Mouse (Mus musculus) layer of hippocampus, adult 2 months (tissue): ENCODE data around the gene Tas2r115. TPM values are rescaled to one million over a fixed set of nuclear protein-coding genes. Genes with fewer than 3 reads are reported as not detected.
"Not testable (repeated sequence)": the region's sequence is repeated elsewhere in the genome, so short reads cannot be mapped to it uniquely, and the experiment has no call there.

Source experiments
- DNase-seq, 2 experiments: peaks; one replicate each; pipeline ENCODE4 v3.0.0; 2022; ENCODE audit warnings: low spot score in 2 of 2
- H3K27ac ChIP-seq: fragments of 200-600 bp; 2 replicates; pipeline ENCODE4 v1.8.1; 2022
- H3K4me3 ChIP-seq: fragments of 200-600 bp; 2 replicates; pipeline ENCODE4 v1.8.1; 2022; ENCODE audit warnings: mild to moderate bottlenecking
- CTCF ChIP-seq: fragments of 200-600 bp; conservative IDR thresholded peaks from 2 replicates; pipeline ENCODE4 v1.8.1; 2022; ENCODE audit warnings: antibody characterized with exemption, mild to moderate bottlenecking, moderate library complexity
- long read RNA-seq, 2 experiments: library from polyadenylated mRNA; stranded (forward); transcript quantifications; one replicate each; pipeline ENCODE4 v2.0.0; 2021; ENCODE audit warnings: borderline mapping rate in 2 of 2
- total RNA-seq, 2 experiments: library from RNA; stranded (reverse); gene quantifications; 2 replicates each; pipeline ENCODE4 v1.2.3; 2021

The Tas2r115 gene
- total RNA-seq: not detected
- long read RNA-seq, experiment 1: 0 reads
- long read RNA-seq, experiment 2: 0 reads

DNA sequence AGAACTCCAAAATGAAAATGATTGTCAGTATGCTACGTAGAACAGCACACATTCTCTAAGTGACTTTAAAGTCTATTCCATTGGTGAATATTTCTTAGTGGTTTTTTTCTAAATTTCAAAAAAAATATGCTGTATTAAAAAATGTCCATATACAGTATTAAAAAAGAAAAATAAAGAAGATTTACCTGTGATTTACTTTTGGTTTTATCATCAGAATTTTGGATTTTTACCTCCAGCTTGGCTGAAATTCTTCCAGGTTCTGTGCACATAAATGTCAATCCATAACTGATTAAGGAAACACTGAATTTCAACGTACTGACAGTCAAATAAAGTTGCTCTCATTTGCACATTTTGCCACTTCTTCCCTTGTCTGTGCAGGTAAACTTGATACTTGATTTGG lies at the start of gene Tas2r115:
TSS of gene Tas2r115 (minus strand) at position 101 of the 400 bp plus-strand sequence.
- no peak within 1 kb of the TSS for H3K4me3 ChIP-seq
- no peak for TF ChIP-seq CTCF
- H3K27ac ChIP-seq: no peak within 1 kb of the TSS
- DNase-seq: no peak

DNA sequence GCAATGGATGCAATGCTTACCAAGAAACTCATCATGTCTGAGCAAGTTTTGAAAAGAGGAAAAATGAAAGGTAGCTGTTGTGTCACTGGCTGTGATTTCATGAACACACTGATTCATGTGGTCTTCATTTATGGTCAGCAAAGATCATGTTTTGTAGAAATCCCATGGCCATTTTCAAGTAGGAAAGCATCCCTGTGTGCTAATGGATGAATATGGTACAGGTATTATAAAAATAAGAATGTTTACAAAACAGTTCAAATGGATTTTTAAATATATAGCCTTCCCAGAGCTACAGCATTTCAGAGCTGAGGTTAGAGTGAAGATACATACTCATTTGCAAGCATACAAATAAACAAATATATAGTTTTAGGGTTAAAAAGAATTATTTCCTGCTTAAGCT lies 40.2 kb upstream of the Tas2r115 start, which contains the start of gene Tas2r136:
TSS of gene Tas2r136 (minus strand) at position 101 of the 400 bp plus-strand sequence.
- Histone ChIP-seq H3K27ac (no peak within 1 kb of the TSS), H3K4me3 (no peak within 1 kb of the TSS)
- DNase-seq: no peak
- TF ChIP-seq CTCF: no peak

DNA sequence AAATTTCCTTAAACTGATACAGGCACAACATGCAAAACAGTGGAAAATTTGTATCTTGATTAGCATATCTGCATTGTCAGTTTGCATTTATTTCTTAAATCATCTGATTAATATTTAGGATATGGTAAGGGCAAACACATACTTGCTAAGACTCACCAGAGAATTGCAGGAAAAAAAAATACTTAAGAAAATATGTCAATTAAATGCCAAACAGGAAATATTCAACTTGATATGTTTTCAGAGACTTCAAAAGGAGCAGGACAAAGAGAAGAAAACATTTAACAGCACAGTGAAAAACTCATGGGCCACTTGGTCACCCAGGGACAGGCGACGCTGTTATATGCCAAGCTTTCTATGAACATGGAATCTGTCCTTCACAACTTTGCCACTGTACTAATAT lies 24.0 kb upstream of the Tas2r115 start, which contains the start of gene Tas2r102:
TSS of gene Tas2r102 (plus strand) at position 301 of the 400 bp plus-strand sequence.
- Histone ChIP-seq H3K27ac (no peak within 1 kb of the TSS), H3K4me3 (no peak within 1 kb of the TSS)
- no peak for DNase-seq
- TF ChIP-seq CTCF: no peak

DNA sequence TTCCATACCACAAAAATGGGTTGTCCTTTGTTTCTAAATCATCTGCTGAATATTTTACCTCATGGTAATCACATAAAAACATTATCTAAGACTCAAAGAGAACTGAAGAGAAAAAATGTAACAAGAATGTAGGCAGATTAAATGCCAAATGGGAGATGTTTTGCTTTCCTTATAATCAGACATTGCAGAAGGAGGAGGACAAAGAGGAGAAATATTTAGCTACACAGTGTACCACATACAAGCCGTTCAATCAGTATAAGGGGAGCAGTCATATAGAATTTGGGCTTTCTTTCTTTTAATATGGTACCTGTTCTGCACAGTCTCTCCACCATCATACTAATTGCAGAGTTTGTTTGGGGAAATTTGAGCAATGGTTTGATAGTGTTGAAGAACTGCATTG lies 16.6 kb upstream of the Tas2r115 start, which contains the start of gene Tas2r124:
TSS of gene Tas2r124 (plus strand) at position 301 of the 400 bp plus-strand sequence.
- no peak for TF ChIP-seq CTCF
- H3K27ac ChIP-seq: no peak within 1 kb of the TSS
- no peak within 1 kb of the TSS for H3K4me3 ChIP-seq
- no peak for DNase-seq

DNA sequence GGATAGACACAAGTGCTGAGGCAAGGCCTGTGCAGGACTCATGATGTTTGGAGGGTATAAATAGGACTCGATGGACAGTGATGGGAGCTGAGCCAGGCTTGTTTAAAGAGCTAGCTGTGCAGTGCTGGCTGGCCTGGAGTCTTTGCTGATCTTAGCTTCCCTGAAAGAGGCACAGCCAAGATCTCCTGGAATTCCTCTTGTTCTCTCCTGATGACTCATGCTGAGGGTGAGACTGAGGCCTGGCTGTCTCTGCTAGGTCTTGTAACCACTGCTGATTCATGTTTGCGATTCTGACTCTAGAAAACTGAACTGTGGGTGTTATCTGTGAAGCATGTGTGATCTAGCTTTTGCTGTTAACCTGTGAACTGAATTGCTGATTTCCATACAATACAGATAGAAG lies 12.4 kb upstream of the Tas2r115 start:
- no peak for TF ChIP-seq CTCF
- Histone ChIP-seq H3K4me3 (no peak overlapping the region), H3K27ac (no peak overlapping the region)
- no peak for DNase-seq

DNA sequence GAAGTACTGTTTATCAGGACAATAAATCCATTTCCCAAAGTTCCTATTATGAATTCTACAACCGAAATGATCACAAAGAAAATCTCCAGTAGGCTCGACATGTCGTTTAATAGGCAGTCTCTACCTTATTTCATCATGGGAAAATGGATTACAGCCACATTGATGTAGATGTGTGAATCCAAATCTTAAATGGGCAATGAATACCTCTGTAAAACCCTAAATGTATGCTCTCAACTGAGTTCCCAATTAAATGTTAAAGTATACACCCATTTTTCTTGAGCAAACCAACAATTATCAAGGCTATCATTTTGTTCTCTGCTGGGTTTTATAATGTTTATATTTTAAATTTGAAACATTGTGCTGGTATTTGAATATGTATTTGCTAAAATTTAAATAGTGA lies 26.0 kb downstream of the Tas2r115 start, which contains the start of gene Tas2r122:
TSS of gene Tas2r122 (minus strand) at position 101 of the 400 bp plus-strand sequence.
- Histone ChIP-seq H3K4me3 (no peak within 1 kb of the TSS), H3K27ac (no peak within 1 kb of the TSS)
- no peak for TF ChIP-seq CTCF
- no peak for DNase-seq

DNA sequence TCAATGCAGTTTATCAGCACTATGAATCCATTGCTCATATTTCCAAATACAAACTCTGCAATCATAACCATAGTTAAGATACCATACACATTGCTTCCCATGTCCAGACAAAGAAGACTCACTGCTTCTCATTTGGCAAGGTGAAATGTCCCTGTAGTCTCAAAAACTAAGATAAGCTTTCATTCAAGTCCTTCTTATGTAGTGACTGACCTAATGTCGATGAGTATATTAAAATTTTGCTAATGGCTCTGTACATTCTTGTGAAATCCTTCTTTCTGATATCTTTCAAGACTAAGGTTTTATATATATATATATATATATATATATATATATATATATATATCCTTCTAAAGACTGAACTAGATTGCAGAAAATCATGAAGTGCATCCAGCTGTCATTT lies 36.9 kb downstream of the Tas2r115 start, which contains the start of gene Tas2r121:
TSS of gene Tas2r121 (minus strand) at position 101 of the 400 bp plus-strand sequence.
- no peak for DNase-seq
- no peak for TF ChIP-seq CTCF
- Histone ChIP-seq H3K4me3 (no peak within 1 kb of the TSS), H3K27ac (no peak within 1 kb of the TSS)

DNA sequence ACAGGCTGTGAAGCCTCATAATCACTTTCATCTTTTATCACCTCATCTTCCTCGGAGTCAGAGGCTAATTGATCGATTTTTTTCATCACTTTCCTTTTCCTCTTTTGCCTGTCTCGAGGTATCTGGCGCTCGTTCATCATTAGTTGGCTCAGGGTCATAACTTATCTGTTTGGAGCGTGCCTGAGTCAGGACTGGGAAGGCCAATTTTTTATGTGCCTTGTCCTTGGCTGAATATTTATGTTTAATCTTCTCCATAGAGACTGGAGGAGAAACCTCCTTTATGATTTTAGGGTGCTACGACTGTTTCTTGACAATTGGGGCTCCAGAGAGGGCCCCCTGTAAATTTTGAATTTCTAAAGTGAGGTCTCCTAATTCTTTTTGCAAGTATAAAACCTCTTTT lies 46.2 kb downstream of the Tas2r115 start:
- not testable (repeated sequence) for DNase-seq, H3K4me3 ChIP-seq

More for the DNA sequence above, 46.2 kb downstream of the Tas2r115 start:
- H3K27ac ChIP-seq: not testable (repeated sequence)

Other genes starting within 250 kb of the Tas2r115 start
- not detected for gene Prh1, start 168.2 kb downstream of the Tas2r115 start, total RNA-seq
- not detected for gene Prp2, start 142.1 kb downstream of the Tas2r115 start, total RNA-seq
- gene A630073D07Rik, start 86.5 kb downstream of the Tas2r115 start, total RNA-seq: not detected
- not detected for gene Tas2r120, start 81.1 kb downstream of the Tas2r115 start, total RNA-seq
- not detected for gene Tas2r121, start 37.0 kb downstream of the Tas2r115 start, total RNA-seq
- gene Tas2r122, start 26.1 kb downstream of the Tas2r115 start, total RNA-seq: not detected
- gene Tas2r124, start 16.7 kb upstream of the Tas2r115 start, total RNA-seq: not detected
- not detected for gene Tas2r102, start 24.1 kb upstream of the Tas2r115 start, total RNA-seq
- gene Tas2r136, start 40.1 kb upstream of the Tas2r115 start, total RNA-seq: not detected
- not detected for gene Tas2r117, start 64.8 kb upstream of the Tas2r115 start, total RNA-seq
- not detected for gene Tas2r123, start 109.1 kb upstream of the Tas2r115 start, total RNA-seq
- not detected for gene Tas2r116, start 117.4 kb upstream of the Tas2r115 start, total RNA-seq
- gene Tas2r110, start 130.0 kb upstream of the Tas2r115 start, total RNA-seq: not detected
- not detected for gene Tas2r113, start 155.0 kb upstream of the Tas2r115 start, total RNA-seq
- gene Tas2r125, start 171.6 kb upstream of the Tas2r115 start, total RNA-seq: not detected
- not detected for gene Tas2r129, start 213.1 kb upstream of the Tas2r115 start, total RNA-seq
- gene Tas2r131, start 219.9 kb upstream of the Tas2r115 start, total RNA-seq: not detected
- not detected for gene Tas2r109, start 242.9 kb upstream of the Tas2r115 start, total RNA-seq